Mouse (Mus musculus) myocyte (in vitro differentiated cells): ENCODE results near the gene Nudt14. TPM values are rescaled to one million over a fixed set of nuclear protein-coding genes. Genes with fewer than 3 reads are reported as not detected.

ENCODE experiments used
- H3K27me3 ChIP-seq: one replicate; pipeline ENCODE4 v1.6.1; 2011; ENCODE audit not compliant: control insufficient read depth, insufficient read depth, insufficient read length
- H3K36me3 ChIP-seq: one replicate; pipeline ENCODE4 v1.6.1; 2011; ENCODE audit not compliant: control insufficient read depth, insufficient read depth
- H3K4me2 ChIP-seq: one replicate; pipeline ENCODE4 v1.6.1; 2011; ENCODE audit warnings: low read depth, control low read depth
- H3K4me3 ChIP-seq: one replicate; pipeline ENCODE4 v1.5.1; 2011; ENCODE audit warnings: mild to moderate bottlenecking, control low read depth, moderate library complexity
- H3K79me2 ChIP-seq: one replicate; pipeline ENCODE4 v1.6.1; 2011; ENCODE audit not compliant: control insufficient read depth, insufficient read depth
- H3ac ChIP-seq: one replicate; pipeline ENCODE4 v1.6.1; 2011; ENCODE audit not compliant: control insufficient read depth, insufficient read length
- CEBPB ChIP-seq: IDR thresholded peaks from 2 replicates; pipeline ENCODE4 v1.6.1; 2011; ENCODE audit warnings: mild to moderate bottlenecking, moderate library complexity; ENCODE audit not compliant: poor library complexity, insufficient read depth, severe bottlenecking
- E2F4 ChIP-seq: IDR thresholded peaks from one replicate; pipeline ENCODE4 v1.6.1; 2011; ENCODE audit warnings: mild to moderate bottlenecking, control low read depth, moderate library complexity; ENCODE audit not compliant: insufficient read depth
- MAX ChIP-seq: IDR thresholded peaks from one replicate; pipeline ENCODE4 v1.6.1; 2011; ENCODE audit warnings: low read depth, mild to moderate bottlenecking, control low read depth
- MYOD1 ChIP-seq, 3 experiments: IDR thresholded peaks; one replicate each; pipeline ENCODE4 v1.6.1; 2011; ENCODE audit warnings: control low read depth in 2 of 3, low read depth in 2 of 3, mild to moderate bottlenecking in 2 of 3, moderate library complexity in 1 of 3; ENCODE audit not compliant: insufficient read length in 2 of 3, control insufficient read depth in 1 of 3
- MYOG ChIP-seq, 3 experiments: IDR thresholded peaks; one replicate each; pipeline ENCODE4 v1.6.1; 2011; ENCODE audit warnings: control low read depth in 2 of 3, low read depth in 2 of 3, mild to moderate bottlenecking in 2 of 3; ENCODE audit not compliant: insufficient read length in 2 of 3, control insufficient read depth in 1 of 3, insufficient read depth in 1 of 3
- POLR2A ChIP-seq: IDR thresholded peaks from one replicate; pipeline ENCODE4 v1.6.1; 2011; ENCODE audit warnings: low read depth, mild to moderate bottlenecking, control low read depth, moderate library complexity; ENCODE audit not compliant: insufficient read length
- POLR2AphosphoS2 ChIP-seq: IDR thresholded peaks from one replicate; pipeline ENCODE4 v1.6.1; 2011; ENCODE audit warnings: low read depth, control low read depth; ENCODE audit not compliant: insufficient read length
- REST ChIP-seq: IDR thresholded peaks from one replicate; pipeline ENCODE4 v1.6.1; 2011; ENCODE audit warnings: mild to moderate bottlenecking, control low read depth, moderate library complexity; ENCODE audit not compliant: insufficient read depth, insufficient read length
- SRF ChIP-seq: IDR thresholded peaks from one replicate; pipeline ENCODE4 v1.6.1; 2011; ENCODE audit warnings: low read depth; ENCODE audit not compliant: control insufficient read depth, insufficient read length
- TCF12 ChIP-seq: IDR thresholded peaks from one replicate; pipeline ENCODE4 v1.6.1; 2011; ENCODE audit warnings: mild to moderate bottlenecking, control low read depth; ENCODE audit not compliant: poor library complexity, insufficient read depth, severe bottlenecking
- TCF3 ChIP-seq: IDR thresholded peaks from one replicate; pipeline ENCODE4 v1.6.1; 2011; ENCODE audit warnings: low read depth, control low read depth; ENCODE audit not compliant: insufficient read length
- USF1 ChIP-seq: IDR thresholded peaks from one replicate; pipeline ENCODE4 v1.6.1; 2011; ENCODE audit warnings: low read depth, mild to moderate bottlenecking, control low read depth, moderate library complexity
- polyA plus RNA-seq: library from polyadenylated mRNA; unstranded; fragments of >200 nt; fragmentation: generic; extraction: Trizol; gene quantifications from one replicate; pipeline ENCODE4 v1.2.1, GENCODE M21; 2012; ENCODE audit warnings: missing spikeins

The Nudt14 gene
- polyA plus RNA-seq, 1 experiment: 94.9 TPM

GRCm38 (mm10) chr12:112911701-112912100 lies 30.2 kb downstream of the Nudt14 start:
- H3K36me3 ChIP-seq: no peaks in the 10 kb centered on the region
- TF ChIP-seq POLR2AphosphoS2: no peak
- TF ChIP-seq MYOD1 (IDR thresholded peaks at IDR 0.05; ENCODE audit: control insufficient read depth in 1 of 3, insufficient read length in 2 of 3, low read depth in 2 of 3): peak in 1 of 3 experiments; percentile 3
- H3K4me2 ChIP-seq: no peak overlapping the region
- no peak overlapping the region for H3ac ChIP-seq
- H3K79me2 ChIP-seq: no peaks in the 10 kb centered on the region
- no peak overlapping the region for H3K4me3 ChIP-seq
- no peaks in the 10 kb centered on the region for H3K27me3 ChIP-seq

- Histone ChIP-seq H3K79me2 (no peaks in the 10 kb centered on the region), H3K4me2 (no peak overlapping the region), H3K27me3 (no peaks in the 10 kb centered on the region), H3K4me3 (no peak overlapping the region), H3ac (no peak overlapping the region), H3K36me3 (no peaks in the 10 kb centered on the region)
- TF ChIP-seq USF1 (no peak), CEBPB (no peak), TCF12 (no peak), REST (no peak), TCF3 (no peak), MYOG (IDR thresholded peaks at IDR 0.05; ENCODE audit: control insufficient read depth in 1 of 3, insufficient read depth in 1 of 3, insufficient read length in 2 of 3, low read depth in 2 of 3) (no peak), POLR2A (no peak), SRF (no peak), MYOD1 (IDR thresholded peaks at IDR 0.05; ENCODE audit: control insufficient read depth in 1 of 3, insufficient read length in 2 of 3, low read depth in 2 of 3) (no peak), MAX (no peak), POLR2AphosphoS2 (no peak), E2F4 (no peak)
Observed at GRCm38 (mm10) chr12:112908991-112909390, 32.9 kb downstream of the Nudt14 start.

DNA sequence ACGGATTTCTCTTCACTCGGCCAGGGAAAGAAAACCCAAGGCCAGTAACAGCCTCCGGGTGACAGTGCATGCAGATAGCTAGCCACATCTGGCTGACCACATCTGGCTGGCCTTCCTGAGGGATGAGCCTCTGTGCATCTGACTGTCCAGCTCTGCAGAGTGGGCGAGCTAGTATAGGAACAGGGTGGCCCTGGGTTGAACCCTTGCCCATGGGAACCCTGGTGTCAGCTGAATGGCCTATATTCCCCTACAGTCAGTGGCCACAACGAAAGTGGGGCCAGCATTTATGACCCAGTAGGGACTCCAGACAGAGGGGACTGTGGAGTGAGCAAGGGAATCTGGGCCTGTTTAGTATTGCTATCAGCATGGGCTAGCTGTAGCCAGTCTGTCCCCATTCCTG lies 36.9 kb downstream of the Nudt14 start:
- Histone ChIP-seq H3K4me3 (no peak overlapping the region), H3K4me2 (no peak overlapping the region), H3K27me3 (no peaks in the 10 kb centered on the region), H3ac (no peak overlapping the region), H3K79me2 (no peaks in the 10 kb centered on the region), H3K36me3 (no peaks in the 10 kb centered on the region)
- TF ChIP-seq REST (no peak), E2F4 (no peak), MAX (no peak), MYOD1 (IDR thresholded peaks at IDR 0.05; ENCODE audit: control insufficient read depth in 1 of 3, insufficient read length in 2 of 3, low read depth in 2 of 3) (no peak), MYOG (IDR thresholded peaks at IDR 0.05; ENCODE audit: control insufficient read depth in 1 of 3, insufficient read depth in 1 of 3, insufficient read length in 2 of 3, low read depth in 2 of 3) (no peak), POLR2AphosphoS2 (no peak), TCF12 (no peak)

DNA sequence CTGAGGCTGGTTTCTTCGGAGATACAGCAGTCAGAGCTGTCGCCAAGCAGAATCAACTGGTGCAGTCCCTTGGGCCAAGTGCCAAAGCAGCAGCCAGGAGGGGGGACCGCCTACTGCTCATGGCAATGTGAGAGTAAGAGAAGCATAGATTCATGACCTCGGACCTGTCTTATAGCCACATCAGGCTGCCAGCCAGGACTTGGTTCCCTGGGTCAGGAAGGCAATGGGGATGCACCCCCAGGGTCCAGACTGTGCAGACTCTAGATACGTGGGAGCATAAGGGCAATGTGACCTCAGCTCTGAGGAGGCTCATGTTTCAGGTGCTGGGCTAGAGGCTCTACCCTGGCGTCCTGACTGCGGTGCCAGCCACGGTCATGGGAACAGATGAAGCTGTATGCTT lies 38.0 kb downstream of the Nudt14 start:
- Histone ChIP-seq H3K27me3 (no peaks in the 10 kb centered on the region), H3K4me3 (no peak overlapping the region), H3ac (no peak overlapping the region), H3K36me3 (no peaks in the 10 kb centered on the region), H3K4me2 (no peak overlapping the region), H3K79me2 (no peaks in the 10 kb centered on the region)
- TF ChIP-seq USF1 (no peak), POLR2AphosphoS2 (peak; percentile 54)

- TF ChIP-seq E2F4 (no peak), USF1 (no peak), REST (no peak), MYOD1 (IDR thresholded peaks at IDR 0.05; ENCODE audit: control insufficient read depth in 1 of 3, insufficient read length in 2 of 3, low read depth in 2 of 3) (no peak), POLR2A (no peak), CEBPB (no peak), MYOG (IDR thresholded peaks at IDR 0.05; ENCODE audit: control insufficient read depth in 1 of 3, insufficient read depth in 1 of 3, insufficient read length in 2 of 3, low read depth in 2 of 3) (no peak), SRF (no peak), MAX (no peak), TCF3 (no peak), POLR2AphosphoS2 (no peak)
- H3K4me2 ChIP-seq: no peak overlapping the region
- no peaks in the 10 kb centered on the region for H3K79me2 ChIP-seq
- no peaks in the 10 kb centered on the region for H3K36me3 ChIP-seq
- no peak overlapping the region for H3ac ChIP-seq
- no peaks in the 10 kb centered on the region for H3K27me3 ChIP-seq
- H3K4me3 ChIP-seq: no peak overlapping the region
Observed at GRCm38 (mm10) chr12:112900641-112901040, 41.3 kb downstream of the Nudt14 start.

DNA sequence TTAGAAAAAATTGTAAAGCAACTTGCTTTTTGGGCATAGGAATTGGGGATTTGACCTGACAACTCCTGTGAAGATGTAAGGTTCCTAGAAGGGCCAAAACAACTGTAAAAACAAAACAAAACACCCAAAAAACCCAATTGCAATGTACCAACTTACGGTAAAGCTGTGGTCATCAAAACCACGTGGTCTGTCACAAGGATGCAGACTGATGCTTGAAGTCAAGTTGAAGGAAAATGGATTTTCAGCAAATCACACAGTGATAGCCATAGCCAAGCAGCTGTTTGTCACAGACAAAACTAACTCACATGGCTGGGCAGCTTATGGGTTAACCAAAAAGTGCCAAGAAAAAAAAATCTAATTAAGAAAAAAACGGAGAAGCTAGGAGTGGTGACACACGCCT lies 43.0 kb downstream of the Nudt14 start:
- H3K79me2 ChIP-seq: no peaks in the 10 kb centered on the region
- no peak overlapping the region for H3ac ChIP-seq
- H3K4me2 ChIP-seq: no peak overlapping the region
- no peak overlapping the region for H3K4me3 ChIP-seq
- H3K27me3 ChIP-seq: no peaks in the 10 kb centered on the region
- TF ChIP-seq CEBPB (no peak), REST (no peak), E2F4 (no peak), MAX (no peak), MYOD1 (IDR thresholded peaks at IDR 0.05; ENCODE audit: control insufficient read depth in 1 of 3, insufficient read length in 2 of 3, low read depth in 2 of 3) (no peak), MYOG (IDR thresholded peaks at IDR 0.05; ENCODE audit: control insufficient read depth in 1 of 3, insufficient read depth in 1 of 3, insufficient read length in 2 of 3, low read depth in 2 of 3) (no peak), USF1 (no peak), TCF12 (no peak), POLR2A (no peak), SRF (no peak), TCF3 (no peak)
- H3K36me3 ChIP-seq: no peaks in the 10 kb centered on the region
